Mouse (Mus musculus): ENCODE data around the gene Rsrc1.

GRCm38 (mm10) chr3:67339558-67339957, 358.4 kb downstream of the Rsrc1 start:
- TF ChIP-seq MAFK (IDR thresholded peaks at IDR 0.05; ENCODE audit: insufficient read depth, low read depth, low read length) (no peak), CHD2 (IDR thresholded peaks at IDR 0.05; ENCODE audit: low read depth, low read length) (no peak), ZNF384 (IDR thresholded peaks at IDR 0.05; ENCODE audit: low read depth, low read length) (no peak), HCFC1 (IDR thresholded peaks at IDR 0.05; ENCODE audit: borderline replicate concordance, insufficient read depth, low read length) (no peak)

Measured in ES-E14 (cell line).